Mouse (Mus musculus) monocyte, adult 5-6 weeks (primary cell): ENCODE measurements around the gene Gm47969. TPM values are rescaled to one million over a fixed set of nuclear protein-coding genes. Genes with fewer than 3 reads are reported as not detected.

ENCODE experiments used
- ATAC-seq: fragments of 153-309, 156-312 bp; replicated peaks from 2 replicates; pipeline ENCODE4 v1.8.0; 2017; ENCODE audit warnings: mild to moderate bottlenecking; ENCODE audit not compliant: low TSS enrichment, insufficient number of reproducible peaks, severe bottlenecking, poor library complexity, low FRiP score
- total RNA-seq: library from RNA; stranded (forward); fragments of 200-1000, 200-491, 200-594 nt; gene quantifications from 3 replicates; pipeline ENCODE4 v1.2.3, GENCODE M21; 2017

Gm47969 gene
- total RNA-seq, 1 experiment from 2014 or later, result not detected

DNA sequence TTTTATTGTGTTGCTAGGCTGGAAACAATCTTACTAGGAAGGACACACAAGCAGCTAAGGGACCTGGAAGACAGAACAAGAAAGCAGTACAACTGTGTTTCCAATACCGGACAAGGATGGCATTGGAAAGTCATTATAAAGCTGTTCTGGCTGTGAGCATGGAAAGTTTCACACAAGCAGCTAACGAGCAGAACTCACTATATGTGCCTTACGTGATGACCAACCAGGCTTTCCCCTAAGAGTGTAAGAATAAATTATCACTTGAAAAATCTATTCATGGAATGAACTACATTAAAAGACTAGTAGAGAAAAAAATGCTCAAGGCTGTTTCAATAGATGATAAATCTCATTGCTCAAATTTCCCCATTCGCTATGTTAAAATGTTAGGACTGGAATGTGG lies 21.8 kb downstream of the Gm47969 start:
- no peak for ATAC-seq

DNA sequence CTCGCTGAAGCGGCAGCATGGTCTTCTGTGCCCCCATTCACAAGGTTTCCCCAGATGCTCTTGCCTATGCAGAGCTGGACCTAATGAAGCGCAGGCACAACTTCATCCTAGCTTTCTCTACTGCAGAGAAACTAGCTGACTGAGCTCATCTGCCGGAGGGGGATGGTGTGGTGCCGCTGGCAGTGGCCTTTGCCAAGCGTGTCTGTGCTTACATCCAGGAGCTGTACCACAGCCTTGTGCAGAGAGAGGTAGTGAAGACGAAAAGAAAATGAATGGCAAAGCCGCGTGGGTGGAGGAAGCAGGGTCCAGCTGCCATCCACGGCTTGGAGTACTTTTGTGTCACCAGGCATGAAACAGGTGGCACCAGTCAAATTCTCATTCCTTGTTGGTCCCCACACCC lies 22.5 kb downstream of the Gm47969 start:
- ATAC-seq, result no peak

DNA sequence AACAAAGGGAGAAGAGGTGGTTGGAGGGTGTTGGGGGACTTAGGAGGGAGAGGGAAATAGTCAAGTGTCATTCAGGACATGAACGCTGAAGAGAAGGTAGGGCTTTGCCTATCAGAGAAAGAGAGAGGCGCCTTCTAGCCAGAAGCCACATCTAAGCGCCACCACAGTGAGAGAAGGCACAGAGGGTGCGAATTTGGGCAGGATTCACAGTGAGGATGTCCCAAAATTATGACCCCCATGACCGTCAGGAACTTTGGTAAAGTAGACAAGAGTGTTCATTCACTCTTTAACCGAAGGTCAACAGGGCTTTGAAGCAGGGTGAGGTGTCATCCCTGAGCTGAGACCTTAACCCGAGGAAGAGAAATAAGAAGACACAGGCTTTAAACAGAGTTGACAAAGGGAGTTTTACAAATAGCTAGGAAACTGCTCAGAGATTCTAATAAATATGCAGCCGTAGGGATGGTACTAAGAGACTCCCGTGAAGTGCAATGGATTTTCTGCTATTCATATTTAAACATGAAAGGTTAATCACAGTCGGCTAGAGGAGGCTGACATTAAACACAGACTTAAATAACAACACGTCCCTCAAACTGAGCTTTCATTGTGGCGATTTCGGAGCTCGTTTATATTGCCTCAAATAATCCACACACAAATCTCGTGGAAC lies 30.9 kb downstream of the Gm47969 start:
- no peak for ATAC-seq

DNA sequence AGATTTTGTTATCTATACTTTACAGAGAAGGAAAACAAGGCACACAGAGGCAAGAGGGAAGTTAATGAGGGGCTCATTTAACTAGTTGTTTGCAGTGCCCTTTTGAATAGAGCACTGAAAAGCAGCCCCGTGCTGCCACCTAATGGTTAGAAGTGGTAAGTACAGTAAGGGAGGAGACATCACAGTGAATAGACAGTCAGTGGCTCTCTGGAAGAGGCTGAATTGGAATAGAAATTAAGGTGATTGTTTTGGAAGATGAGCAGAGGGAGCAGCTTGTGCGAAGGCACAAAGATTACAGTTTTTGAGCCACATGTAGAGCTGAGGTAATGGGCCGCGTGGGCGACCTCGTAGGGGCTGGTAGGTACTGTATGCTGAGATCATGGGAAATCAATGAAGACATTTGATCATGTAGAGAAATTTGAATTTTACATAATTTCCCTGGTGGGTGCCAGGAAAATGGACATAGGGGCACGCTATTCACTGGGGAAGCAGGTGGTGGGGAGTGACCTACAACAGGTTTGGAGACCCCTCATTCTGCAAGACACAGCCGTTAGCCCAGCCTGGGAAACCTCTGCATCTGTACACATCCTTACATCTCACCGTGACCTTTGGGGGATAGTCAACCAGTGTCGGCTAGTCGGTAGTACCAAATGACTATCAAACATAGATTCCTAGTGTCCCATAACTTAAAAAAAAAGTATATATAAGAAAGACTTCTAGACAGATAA lies 31.6 kb downstream of the Gm47969 start:
- ATAC-seq, result no peak

DNA sequence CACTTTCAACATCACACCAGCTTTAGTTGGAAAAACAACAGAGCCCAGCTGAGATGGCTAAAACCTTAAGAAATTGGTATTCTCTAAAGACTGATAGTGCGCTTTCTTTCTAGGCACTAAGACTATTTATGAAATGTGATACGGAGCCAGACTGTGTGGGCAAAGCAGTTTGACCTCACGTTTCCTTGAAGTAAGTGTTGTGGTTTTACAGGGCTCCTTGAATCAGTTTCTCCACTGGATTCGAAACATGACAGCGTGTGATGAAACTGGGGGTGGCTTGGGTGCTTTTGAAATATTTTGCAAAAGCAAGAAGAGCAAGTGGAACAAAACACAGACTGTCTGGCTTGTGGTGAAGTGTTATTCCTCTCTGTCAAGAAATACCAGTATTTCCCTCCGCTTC lies 32.3 kb downstream of the Gm47969 start:
- ATAC-seq, result no peak

DNA sequence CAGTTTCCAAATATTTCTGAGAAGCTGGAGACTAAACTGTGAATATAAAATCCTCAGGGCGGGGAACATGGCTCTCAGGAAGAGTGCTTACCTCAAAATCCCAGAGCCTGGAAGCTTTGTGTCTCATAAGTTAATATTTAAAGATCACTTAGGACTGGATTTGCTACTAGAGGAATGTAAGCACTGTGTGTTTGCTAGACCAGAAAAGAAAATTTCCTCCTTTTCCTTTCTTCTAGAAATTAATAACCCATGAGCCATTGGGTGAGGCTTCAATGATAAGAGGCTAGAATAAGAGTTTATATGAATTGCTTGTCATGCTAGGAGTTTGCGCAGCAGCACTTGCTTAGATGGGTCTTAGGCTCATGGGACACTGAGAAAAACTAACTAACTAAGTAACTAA lies 40.1 kb downstream of the Gm47969 start:
- ATAC-seq, result no peak

DNA sequence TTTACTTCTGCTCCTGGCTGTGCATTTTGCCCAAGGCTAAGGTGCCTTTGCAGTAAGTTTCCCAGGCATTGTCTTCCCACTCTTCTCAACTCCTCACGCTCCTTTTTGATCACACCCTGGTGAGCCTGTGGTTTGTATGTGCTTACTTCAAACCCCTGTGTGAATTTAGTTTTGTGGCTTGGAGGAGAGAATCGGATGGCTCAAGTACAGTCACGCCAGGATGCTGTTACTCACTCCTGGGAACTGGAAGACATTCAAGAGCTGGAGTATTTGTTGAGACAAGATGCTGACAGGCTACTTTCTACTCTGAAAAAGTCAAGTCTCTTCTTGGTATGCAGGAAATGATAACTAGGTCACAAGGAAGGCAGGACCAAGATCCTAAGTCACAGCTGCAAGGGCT lies 46.5 kb downstream of the Gm47969 start:
- no peak for ATAC-seq

Other genes starting within 250 kb of the Gm47969 start
- 48.1 to 56.6 TPM (median 55.5 TPM) in 3 replicates for gene Agfg1, start 205.4 kb upstream of the Gm47969 start, total RNA-seq
- gene A030005L19Rik, start 131.6 kb upstream of the Gm47969 start, total RNA-seq, result 0.58 TPM in 1 of 3 replicates, not detected in the others
- gene A030014E15Rik, start 120.0 kb upstream of the Gm47969 start, total RNA-seq, result not detected in 3 replicates
- not detected in 3 replicates for gene Gm6217, start 113.5 kb upstream of the Gm47969 start, total RNA-seq
- not detected in 3 replicates for gene A030003K21Rik, start 101.5 kb upstream of the Gm47969 start, total RNA-seq
- gene Gm7544, start 88.9 kb upstream of the Gm47969 start, total RNA-seq, result not detected in 3 replicates
- not detected in 3 replicates for gene Gm47955, start 84.6 kb upstream of the Gm47969 start, total RNA-seq
- gene Gm47959, start 44.4 kb upstream of the Gm47969 start, total RNA-seq, result not detected in 3 replicates
- gene Slc19a3, start 6.5 kb upstream of the Gm47969 start, total RNA-seq, result not detected in 3 replicates
- gene Krtap28-10, start 2.5 kb upstream of the Gm47969 start, total RNA-seq, result not detected in 3 replicates
- not detected in 3 replicates for gene A030005K14Rik, start 14.4 kb downstream of the Gm47969 start, total RNA-seq
- gene Krtap28-13, start 16.0 kb downstream of the Gm47969 start, total RNA-seq, result not detected in 3 replicates
- gene Ccl20, start 71.8 kb downstream of the Gm47969 start, total RNA-seq, result not detected in 3 replicates
- not detected in 3 replicates for gene Daw1, start 114.8 kb downstream of the Gm47969 start, total RNA-seq